Mouse (Mus musculus) midbrain, embryonic 10.5 days (tissue): Measurements from ENCODE around the gene Klhl2. TPM values are rescaled to one million over a fixed set of nuclear protein-coding genes. Genes with fewer than 3 reads are reported as not detected.
A peak's percentile ranks its signal among the peaks of the same experiment; 100 is the strongest.

ENCODE experiments used
- DNase-seq: peaks from one replicate; pipeline ENCODE4 v3.0.0-alpha.2; 2017; ENCODE audit warnings: low spot score
- H3K27ac ChIP-seq: fragments of 300-500 bp; sonication (generic); replicated peaks from 2 replicates; pipeline ENCODE4 v1.5.1; 2016; ENCODE audit warnings: mild to moderate bottlenecking
- H3K27me3 ChIP-seq: fragments of 300-500 bp; sonication (generic); 2 replicates; pipeline ENCODE4 v1.6.1; 2016; ENCODE audit warnings: low read depth, mild to moderate bottlenecking; ENCODE audit not compliant: poor library complexity, severe bottlenecking
- H3K36me3 ChIP-seq: fragments of 300-500 bp; sonication (generic); 2 replicates; pipeline ENCODE4 v1.6.1; 2016; ENCODE audit warnings: mild to moderate bottlenecking, moderate library complexity
- H3K4me1 ChIP-seq: fragments of 300-500 bp; sonication (generic); 2 replicates; pipeline ENCODE4 v1.6.1; 2016
- H3K4me3 ChIP-seq: fragments of 300-500 bp; sonication (generic); 2 replicates; pipeline ENCODE4 v1.5.1; 2016; ENCODE audit warnings: mild to moderate bottlenecking, moderate library complexity
- H3K9me3 ChIP-seq: fragments of 300-500 bp; sonication (generic); replicated peaks from 2 replicates; pipeline ENCODE4 v1.6.1; 2016; ENCODE audit warnings: mild to moderate bottlenecking
- WGBS: fragments of 180-500 bp; shearing (Covaris S2); methylation state at CpG from one replicate; pipeline ENCODE4 v1.1.7; 2016; 5-methylcytosine and 5-hydroxymethylcytosine counted together
- polyA plus RNA-seq: library from polyadenylated mRNA; unstranded; fragments of >200 nt; fragmentation: Nextera tagmentation; extraction: Ambion mirVana; gene quantifications from 2 replicates; pipeline ENCODE4 v1.2.1, GENCODE M21; 2016

Gene Klhl2
- polyA plus RNA-seq, 1 experiment from 2014 or later: 9.3 TPM

DNA sequence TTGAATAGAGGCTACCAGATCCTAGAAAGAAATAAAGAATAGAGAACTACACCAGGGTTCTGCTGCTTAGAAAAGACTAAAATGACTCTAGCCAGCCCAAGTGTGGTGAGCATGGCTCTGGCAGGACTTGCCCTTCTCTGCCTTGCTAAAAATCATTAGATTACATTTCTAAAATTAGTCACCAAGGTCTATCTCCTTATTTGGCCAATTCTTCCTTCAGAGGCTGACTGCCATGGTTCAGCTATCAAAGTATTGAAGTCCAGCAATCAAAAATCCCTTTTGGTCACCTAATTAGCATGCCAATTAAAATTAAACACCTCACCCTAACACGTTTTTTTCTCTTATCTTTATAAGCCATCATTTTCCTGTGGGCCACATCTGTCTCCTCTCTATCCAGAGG, 138.3 kb downstream of the Klhl2 start:
- Histone ChIP-seq H3K9me3 (no peaks in the 10 kb centered on the region), H3K36me3 (peaks cover 15% of the 10 kb centered on the region), H3K27me3 (no peaks in the 10 kb centered on the region), H3K4me3 (no peak overlapping the region), H3K27ac (no peak overlapping the region), H3K4me1 (no peaks in the 10 kb centered on the region; the same call in 1 of the 2 replicates)
- DNase-seq: no peak
- WGBS: 61% methylated on average over 1 of the region's 1 CpGs

DNA sequence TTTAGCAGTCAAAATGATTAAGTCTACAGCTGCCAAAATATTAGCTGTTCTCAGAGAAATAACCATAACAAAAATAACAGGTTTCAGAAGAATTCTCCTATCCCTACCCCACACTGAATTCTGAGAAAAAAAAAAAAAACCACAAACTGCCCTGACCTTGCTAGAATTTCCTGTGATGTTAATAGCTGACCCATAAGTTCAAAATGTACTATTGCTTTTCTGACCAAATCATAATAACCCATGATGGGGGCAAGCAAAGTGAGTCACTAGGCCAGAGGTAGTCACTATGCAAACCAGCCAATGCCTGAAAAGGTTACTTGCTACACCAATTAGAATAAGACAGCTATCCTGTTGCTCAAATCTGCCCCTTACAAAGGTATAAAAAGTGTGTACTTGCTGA, 142.3 kb downstream of the Klhl2 start:
- no peak overlapping the region for H3K27ac ChIP-seq
- no peaks in the 10 kb centered on the region; the same call in 1 of the 2 replicates for H3K4me1 ChIP-seq
- H3K4me3 ChIP-seq: no peak overlapping the region
- no peaks in the 10 kb centered on the region for H3K27me3 ChIP-seq
- no peaks in the 10 kb centered on the region for H3K9me3 ChIP-seq
- no peaks in the 10 kb centered on the region for H3K36me3 ChIP-seq
- DNase-seq: no peak

DNA sequence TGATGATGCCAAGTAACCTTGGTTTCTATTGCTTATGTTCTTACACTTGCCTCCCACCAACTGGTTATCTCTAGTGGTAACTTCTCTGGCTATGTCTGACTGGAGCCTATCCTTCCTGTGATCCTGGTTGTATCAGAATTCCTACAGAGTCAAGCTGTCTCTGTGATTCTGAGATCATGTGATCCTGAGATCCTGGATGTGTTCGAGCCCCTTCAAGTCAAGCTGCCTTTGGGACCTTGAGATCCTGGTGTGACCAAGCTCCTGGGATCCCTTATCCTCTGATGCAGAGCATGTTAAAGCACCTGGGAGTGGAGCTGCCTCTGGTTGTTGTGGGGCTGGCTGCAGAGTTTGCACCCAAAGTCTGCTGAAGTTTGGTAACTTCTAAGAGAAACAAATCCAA, 146.6 kb downstream of the Klhl2 start:
- Histone ChIP-seq H3K9me3 (no peaks in the 10 kb centered on the region), H3K36me3 (no peaks in the 10 kb centered on the region), H3K27me3 (no peaks in the 10 kb centered on the region), H3K4me3 (no peak overlapping the region), H3K27ac (no peak overlapping the region), H3K4me1 (no peaks in the 10 kb centered on the region)
- DNase-seq: no peak
- WGBS: 97% methylated on average over 1 of the region's 1 CpGs

DNA sequence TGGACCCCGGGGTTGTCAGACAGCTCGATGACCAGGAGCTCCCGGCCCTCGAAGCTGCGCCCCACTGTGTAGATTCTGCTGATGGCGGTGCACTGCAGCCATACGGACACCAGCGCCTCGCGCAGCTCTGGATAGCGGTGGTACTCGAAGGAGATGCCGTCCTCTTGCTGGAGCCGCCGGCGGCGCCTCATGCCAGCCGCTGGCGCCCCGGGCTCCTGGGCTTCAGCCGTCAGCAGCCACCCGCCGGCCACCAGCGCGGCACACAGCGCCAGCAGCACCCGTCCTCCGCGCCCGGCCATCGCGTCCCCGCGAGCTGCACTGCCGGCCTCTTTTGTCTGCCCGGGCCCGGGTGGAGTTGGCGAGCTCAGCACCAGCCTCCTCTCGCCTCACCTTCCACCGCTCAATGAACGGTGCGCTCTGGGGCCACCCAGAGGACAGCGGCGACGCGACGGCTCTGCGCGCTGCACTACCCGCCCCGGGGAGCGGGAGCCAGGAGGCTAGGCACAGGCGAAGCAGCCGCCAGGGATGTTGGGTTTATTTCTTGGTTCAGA, 157.1 kb downstream of the Klhl2 start, which contains the start of gene Cpe:
Gene Cpe (minus strand): TSS at position 404 of the 551 bp plus-strand sequence.
- peak within 1 kb of the TSS; percentile 98 for H3K27ac ChIP-seq
- H3K9me3 ChIP-seq: no peaks in the 10 kb centered on the region
- H3K4me3 ChIP-seq: peak within 1 kb of the TSS; percentile 77
- under 1% methylated on average over 54 of the region's 54 CpGs for WGBS
- H3K36me3 ChIP-seq: 0 out of 2 replicates have a peak, but pooled peaks cover 4% of the 10 kb centered on the region
- peak; percentile 91 for DNase-seq
- H3K27me3 ChIP-seq: peaks cover 17% of the 10 kb centered on the region
- peaks cover 34% of the 10 kb centered on the region for H3K4me1 ChIP-seq

DNA sequence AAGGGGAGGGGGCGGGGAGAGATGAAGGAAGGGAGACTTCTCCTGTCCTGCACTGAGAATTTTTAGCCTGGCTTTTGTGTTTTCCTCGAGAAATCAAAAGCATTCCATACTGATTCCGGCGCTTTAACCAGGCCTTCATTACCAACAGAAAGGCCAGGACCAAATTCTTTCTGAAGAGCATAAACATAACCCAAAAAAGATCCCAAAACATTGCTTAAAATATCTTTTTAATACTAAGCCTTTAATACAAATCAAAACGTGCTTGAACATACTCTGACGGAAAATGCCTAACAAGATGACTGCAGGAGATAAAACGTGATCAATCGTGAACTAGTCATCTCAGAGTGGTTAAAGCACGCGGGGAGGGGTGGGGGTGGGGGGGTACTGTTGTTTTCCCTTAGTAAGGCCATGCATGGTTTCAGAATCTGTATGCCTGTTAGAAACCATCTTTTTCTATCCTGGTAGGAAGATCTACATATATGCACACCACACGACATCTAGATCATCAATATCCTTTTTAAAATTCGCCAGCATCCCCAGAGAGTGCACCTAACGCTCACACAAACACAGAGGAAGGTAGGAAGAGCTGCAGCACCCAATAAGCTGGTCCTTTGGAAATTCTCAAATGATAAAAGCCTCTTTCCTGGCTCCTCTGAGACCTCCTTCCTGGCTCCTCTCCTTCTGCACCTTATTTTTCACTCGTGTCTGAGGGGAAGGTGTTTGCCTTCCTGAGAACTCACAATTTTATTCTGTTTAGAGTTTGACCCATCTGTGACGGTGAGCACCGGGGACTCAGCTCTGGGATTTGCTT, 158.0 kb downstream of the Klhl2 start:
- H3K36me3 ChIP-seq: peaks cover 9% of the 10 kb centered on the region; the same call in 1 of the 2 replicates
- DNase-seq: peak; percentile 20
- no peaks in the 10 kb centered on the region for H3K9me3 ChIP-seq
- H3K4me3 ChIP-seq: peak overlapping the region; percentile 77
- 5% methylated on average over 16 of the region's 16 CpGs for WGBS
- peak overlapping the region; percentile 98 for H3K27ac ChIP-seq
- peaks cover 36% of the 10 kb centered on the region for H3K4me1 ChIP-seq
- peaks cover 17% of the 10 kb centered on the region for H3K27me3 ChIP-seq

DNA sequence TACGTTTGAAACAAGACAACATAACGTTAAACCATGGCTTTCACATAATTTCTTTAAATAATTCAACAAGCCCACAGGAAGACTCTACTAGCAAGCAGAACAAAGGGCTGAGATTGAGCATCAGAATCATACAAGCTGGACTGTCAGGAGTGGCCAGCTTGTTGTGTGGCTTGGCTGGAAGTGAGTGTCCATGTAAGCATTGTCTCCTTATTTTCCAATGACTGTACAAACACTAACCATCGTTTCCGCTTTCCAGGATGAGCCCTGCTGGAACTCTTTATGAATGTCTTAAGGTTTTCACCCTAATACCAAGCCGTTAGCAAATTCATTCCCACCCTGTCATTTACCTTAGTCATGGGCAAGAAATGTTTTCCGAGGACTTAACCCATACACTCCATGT, 159.0 kb downstream of the Klhl2 start:
- H3K4me3 ChIP-seq: peak overlapping the region; percentile 77
- DNase-seq: no peak
- peaks cover 9% of the 10 kb centered on the region; the same call in 1 of the 2 replicates for H3K36me3 ChIP-seq
- no peaks in the 10 kb centered on the region for H3K9me3 ChIP-seq
- H3K27ac ChIP-seq: no peak overlapping the region
- H3K27me3 ChIP-seq: peaks cover 17% of the 10 kb centered on the region
- H3K4me1 ChIP-seq: peaks cover 36% of the 10 kb centered on the region
- 88% methylated on average over 6 of the region's 6 CpGs for WGBS

DNA sequence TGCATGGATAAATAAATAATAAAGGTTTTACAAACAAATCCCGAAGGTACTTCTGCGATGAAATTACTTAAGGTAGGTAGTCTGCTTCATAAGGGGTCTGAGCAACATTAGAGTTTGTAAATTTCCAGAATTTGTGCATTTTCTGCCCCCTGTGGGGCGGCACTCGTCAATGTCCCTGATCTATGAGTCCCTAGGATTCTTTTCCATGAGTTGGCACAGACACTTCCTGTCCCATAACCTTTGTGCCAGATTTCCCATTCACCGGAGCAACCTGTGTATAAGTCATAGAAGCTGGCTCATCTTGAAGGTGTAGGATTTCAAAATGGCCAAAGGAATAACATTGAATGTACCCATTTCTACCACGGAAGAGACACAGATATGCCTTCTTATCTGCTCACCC, 159.5 kb downstream of the Klhl2 start:
- Histone ChIP-seq H3K4me1 (peaks cover 36% of the 10 kb centered on the region), H3K27ac (no peak overlapping the region), H3K9me3 (no peaks in the 10 kb centered on the region), H3K4me3 (peak overlapping the region; percentile 4; the same call in 1 of the 2 replicates), H3K27me3 (peaks cover 17% of the 10 kb centered on the region), H3K36me3 (peaks cover 9% of the 10 kb centered on the region; the same call in 1 of the 2 replicates)
- no peak for DNase-seq
- WGBS: 80% methylated on average over 6 of the region's 6 CpGs

Other genes starting within 250 kb of the Klhl2 start
- gene Cpe, start 157.0 kb downstream of the Klhl2 start, polyA plus RNA-seq: 163 and 215 TPM in 2 replicates
- gene Msmo1, start 116.2 kb downstream of the Klhl2 start, polyA plus RNA-seq: 234 and 248 TPM in 2 replicates
- 18.0 and 19.7 TPM in 2 replicates for gene Tmem192, start 97.2 kb upstream of the Klhl2 start, polyA plus RNA-seq
- gene Trim75, start 137.8 kb upstream of the Klhl2 start, polyA plus RNA-seq: not detected in 2 replicates
- 0.07 TPM in 1 of 2 replicates, not detected in the other for gene Trim61, start 168.5 kb upstream of the Klhl2 start, polyA plus RNA-seq
- gene Trim60, start 168.6 kb upstream of the Klhl2 start, polyA plus RNA-seq: not detected in 2 replicates
- 1.5 and 1.6 TPM in 2 replicates for gene Apela, start 187.3 kb upstream of the Klhl2 start, polyA plus RNA-seq
- not detected in 2 replicates for gene Gm10663, start 225.0 kb upstream of the Klhl2 start, polyA plus RNA-seq